Mouse (Mus musculus): ENCODE results near the gene Mink1. TPM values are rescaled to one million over a fixed set of nuclear protein-coding genes. Genes with fewer than 3 reads are reported as not detected.

Gene Mink1
- polyA plus RNA-seq, 1 experiment from 2014 or later: 10.6 TPM

GRCm38 (mm10) chr11:70644564-70645103, 82.0 kb downstream of the Mink1 start:
- peaks cover 44% of the 10 kb centered on the region for H3K36me3 ChIP-seq (ENCODE audit: poor library complexity, severe bottlenecking)
- H3K27me3 ChIP-seq: no peaks in the 10 kb centered on the region
- no peak overlapping the region for H3K9ac ChIP-seq
- no peak overlapping the region for H3K4me3 ChIP-seq
- no peaks in the 10 kb centered on the region for H3K9me3 ChIP-seq (replicated peaks)
- no peak overlapping the region for H3K4me2 ChIP-seq
- H3K4me1 ChIP-seq: peaks cover 36% of the 10 kb centered on the region
- WGBS: 97% methylated on average over 8 of the region's 8 CpGs
- no peak for ATAC-seq
- H3K27ac ChIP-seq: no peak overlapping the region

DNA sequence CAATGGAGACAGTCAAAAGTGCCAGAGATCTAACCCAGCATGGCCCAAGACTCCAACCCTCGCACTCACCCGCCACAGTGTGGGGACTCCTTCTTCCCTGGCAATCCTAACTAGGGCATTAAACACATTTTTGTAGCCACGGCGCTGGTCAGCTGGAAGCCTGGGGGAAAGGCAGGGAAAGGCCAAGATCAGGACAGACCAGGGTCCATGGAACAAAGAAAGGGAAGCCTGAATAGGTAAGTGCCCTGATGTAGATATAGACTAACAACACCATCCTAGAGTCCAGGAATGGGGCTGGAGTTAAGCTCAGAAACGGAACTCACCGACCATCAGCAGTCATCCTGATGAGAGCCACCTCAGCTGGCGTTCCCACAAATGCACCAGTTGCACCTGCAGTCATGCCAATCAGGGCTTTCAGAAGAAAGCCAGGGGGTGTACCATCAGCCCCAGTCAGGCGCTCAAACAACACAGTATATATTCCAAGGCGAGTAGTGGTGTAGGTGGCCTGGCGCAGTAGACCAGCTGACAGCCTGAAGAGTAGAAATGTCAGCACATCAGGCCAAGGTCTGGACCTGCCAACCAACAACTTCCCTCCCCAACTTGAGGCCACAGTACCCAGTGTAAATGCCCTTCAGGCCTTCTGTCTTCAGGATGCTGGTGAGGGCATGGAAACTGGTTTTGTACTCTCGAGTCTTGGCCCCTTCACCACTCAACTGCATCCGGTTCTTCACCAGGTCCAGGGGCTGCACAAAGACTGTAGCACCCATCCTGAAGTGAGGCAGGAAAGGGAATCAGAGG, 83.0 kb downstream of the Mink1 start:
- no peak for ATAC-seq
- H3K4me1 ChIP-seq: peaks cover 37% of the 10 kb centered on the region
- H3K4me3 ChIP-seq: peak overlapping the region; percentile 75
- H3K9me3 ChIP-seq (replicated peaks): no peaks in the 10 kb centered on the region
- peaks cover 54% of the 10 kb centered on the region for H3K36me3 ChIP-seq (ENCODE audit: poor library complexity, severe bottlenecking)
- H3K27ac ChIP-seq: no peak overlapping the region
- 95% methylated on average over 12 of the region's 12 CpGs for WGBS
- peak overlapping the region; percentile 88 for H3K4me2 ChIP-seq
- peak overlapping the region; percentile 90 for H3K9ac ChIP-seq
- H3K27me3 ChIP-seq: no peaks in the 10 kb centered on the region

GRCm38 (mm10) chr11:70646259-70646555, 83.5 kb downstream of the Mink1 start:
- peaks cover 59% of the 10 kb centered on the region for H3K36me3 ChIP-seq (ENCODE audit: poor library complexity, severe bottlenecking)
- H3K27me3 ChIP-seq: no peaks in the 10 kb centered on the region
- H3K4me3 ChIP-seq: peak overlapping the region; percentile 75
- H3K9me3 ChIP-seq (replicated peaks): no peaks in the 10 kb centered on the region
- 10% methylated on average over 3 of the region's 3 CpGs for WGBS
- H3K9ac ChIP-seq: peak overlapping the region; percentile 90
- no peak; the same call in 1 of the 2 replicates for ATAC-seq
- H3K27ac ChIP-seq: peak overlapping the region; percentile 92
- H3K4me2 ChIP-seq: peak overlapping the region; percentile 88
- H3K4me1 ChIP-seq: peaks cover 37% of the 10 kb centered on the region

- peak within 1 kb of the TSS; percentile 100 for H3K4me2 ChIP-seq
- peaks cover 42% of the 10 kb centered on the region for H3K4me1 ChIP-seq
- WGBS: under 1% methylated on average over 61 of the region's 63 CpGs
- peaks cover 67% of the 10 kb centered on the region for H3K36me3 ChIP-seq (ENCODE audit: poor library complexity, severe bottlenecking)
- H3K27ac ChIP-seq: peak within 1 kb of the TSS; percentile 92
- H3K9me3 ChIP-seq (replicated peaks): no peaks in the 10 kb centered on the region
- H3K27me3 ChIP-seq: no peaks in the 10 kb centered on the region
- H3K9ac ChIP-seq: peak within 1 kb of the TSS; percentile 90
- peak within 1 kb of the TSS; percentile 75 for H3K4me3 ChIP-seq
- ATAC-seq: peak; percentile 90
These were observed 84.3 kb downstream of the Mink1 start, which contains the start of the genes Rnf167 and Slc25a11 for GRCm38 (mm10) chr11:70646691-70647650. Rnf167 (plus strand) TSS chr11:70647235. Slc25a11 (minus strand) TSS chr11:70647479.

DNA sequence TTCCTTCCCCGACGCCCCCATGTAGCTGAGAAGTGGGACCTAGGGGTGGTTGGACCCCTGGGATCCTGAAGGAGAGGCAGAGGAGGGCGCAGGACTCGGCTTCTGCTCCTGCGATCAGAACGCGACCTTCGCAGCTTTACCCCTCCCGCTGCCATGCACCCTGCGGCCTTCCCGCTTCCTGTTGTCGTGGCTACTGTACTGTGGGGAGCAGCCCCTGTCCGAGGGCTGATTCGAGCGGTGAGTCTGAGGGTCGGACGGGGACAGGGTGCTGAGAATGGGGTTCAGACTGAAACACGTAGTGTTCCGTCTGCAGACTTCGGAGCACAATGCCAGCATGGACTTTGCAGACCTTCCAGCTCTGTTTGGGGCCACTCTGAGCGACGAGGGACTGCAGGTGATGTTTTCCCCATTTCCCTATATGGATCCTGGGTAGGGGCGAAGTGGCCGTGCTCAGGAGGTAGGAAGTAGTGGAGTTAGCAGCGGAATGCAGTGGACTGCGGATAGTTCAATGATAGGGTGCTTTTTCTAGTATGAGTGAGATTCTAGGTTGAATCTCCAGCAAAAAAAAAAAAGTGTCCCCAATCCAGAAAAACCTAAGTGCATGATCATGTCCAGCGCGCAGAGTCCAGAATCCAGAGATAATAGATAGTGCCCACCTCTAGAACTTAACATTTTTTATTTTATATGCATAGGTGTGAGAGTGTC, 85.2 kb downstream of the Mink1 start:
- peak overlapping the region; percentile 83 for H3K9ac ChIP-seq
- peaks cover 51% of the 10 kb centered on the region for H3K4me1 ChIP-seq
- H3K27me3 ChIP-seq: no peaks in the 10 kb centered on the region
- no peaks in the 10 kb centered on the region for H3K9me3 ChIP-seq (replicated peaks)
- peak overlapping the region; percentile 92 for H3K27ac ChIP-seq
- H3K36me3 ChIP-seq (ENCODE audit: poor library complexity, severe bottlenecking): peaks cover 71% of the 10 kb centered on the region
- 4% methylated on average over 28 of the region's 28 CpGs for WGBS
- peak overlapping the region; percentile 75 for H3K4me3 ChIP-seq
- peak; percentile 9; the same call in 1 of the 2 replicates for ATAC-seq
- H3K4me2 ChIP-seq: peak overlapping the region; percentile 100

DNA sequence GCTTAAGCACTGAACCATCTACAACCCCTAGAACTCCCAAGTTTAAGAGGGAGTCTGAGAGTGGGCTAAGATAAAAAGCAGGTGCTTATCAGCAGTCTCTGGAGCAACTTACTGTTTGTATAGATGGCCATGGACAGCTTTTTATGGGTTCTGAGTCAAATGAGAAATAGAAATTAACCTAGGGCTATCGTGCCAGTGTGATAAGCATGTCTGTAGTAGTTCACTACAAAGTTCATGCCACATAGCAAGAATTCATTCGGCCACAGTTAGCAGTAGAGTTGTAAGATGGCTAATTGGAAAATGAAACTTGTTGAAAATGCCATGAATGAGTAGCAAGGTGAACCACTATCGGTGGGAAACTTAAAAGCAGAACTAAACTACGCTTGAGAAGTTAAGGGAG, 85.8 kb downstream of the Mink1 start:
- 87% methylated on average over 4 of the region's 4 CpGs for WGBS
- H3K36me3 ChIP-seq (ENCODE audit: poor library complexity, severe bottlenecking): peaks cover 64% of the 10 kb centered on the region

DNA sequence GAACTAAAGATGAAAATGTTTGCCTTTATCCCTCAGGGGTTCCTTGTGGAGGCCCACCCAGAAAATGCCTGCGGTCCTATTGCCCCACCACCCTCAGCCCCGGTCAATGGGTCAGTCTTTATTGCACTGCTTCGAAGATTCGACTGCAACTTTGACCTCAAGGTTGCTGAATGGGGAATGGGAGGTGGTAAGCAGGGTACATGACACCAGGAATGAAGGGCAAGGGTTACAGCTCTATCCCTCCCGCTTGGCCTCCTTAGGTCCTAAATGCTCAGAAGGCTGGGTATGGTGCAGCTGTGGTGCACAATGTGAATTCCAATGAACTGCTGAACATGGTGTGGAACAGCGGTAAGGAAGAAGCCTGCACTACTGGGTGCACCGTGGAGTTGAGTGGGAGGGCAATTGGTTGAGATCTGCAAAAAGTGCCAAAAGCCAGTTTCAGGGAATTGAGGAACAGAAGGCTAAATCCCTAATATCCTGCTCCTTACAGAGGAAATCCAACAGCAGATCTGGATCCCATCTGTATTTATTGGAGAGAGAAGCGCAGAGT, 86.6 kb downstream of the Mink1 start:
- H3K4me1 ChIP-seq: peaks cover 57% of the 10 kb centered on the region
- peak overlapping the region; percentile 75; the same call in 1 of the 2 replicates for H3K4me3 ChIP-seq
- H3K27ac ChIP-seq: no peak overlapping the region
- H3K4me2 ChIP-seq: peak overlapping the region; percentile 100
- peaks cover 58% of the 10 kb centered on the region for H3K36me3 ChIP-seq (ENCODE audit: poor library complexity, severe bottlenecking)
- H3K27me3 ChIP-seq: no peaks in the 10 kb centered on the region
- ATAC-seq: no peak
- H3K9me3 ChIP-seq (replicated peaks): no peaks in the 10 kb centered on the region
- WGBS: 92% methylated on average over 8 of the region's 8 CpGs
- no peak overlapping the region for H3K9ac ChIP-seq

More for the DNA sequence above, 85.8 kb downstream of the Mink1 start:
- Histone ChIP-seq H3K4me2 (peak overlapping the region; percentile 100), H3K4me3 (peak overlapping the region; percentile 75), H3K27ac (no peak overlapping the region), H3K27me3 (no peaks in the 10 kb centered on the region), H3K9me3 (replicated peaks) (no peaks in the 10 kb centered on the region), H3K4me1 (peaks cover 57% of the 10 kb centered on the region), H3K9ac (peak overlapping the region; percentile 83)
- no peak for ATAC-seq

- Histone ChIP-seq H3K4me1 (peaks cover 56% of the 10 kb centered on the region), H3K9me3 (replicated peaks) (no peaks in the 10 kb centered on the region), H3K27ac (no peak overlapping the region), H3K9ac (no peak overlapping the region), H3K36me3 (ENCODE audit: poor library complexity, severe bottlenecking) (peaks cover 45% of the 10 kb centered on the region), H3K27me3 (no peaks in the 10 kb centered on the region), H3K4me3 (no peak overlapping the region), H3K4me2 (no peak overlapping the region)
- WGBS: 89% methylated on average over 12 of the region's 12 CpGs
- no peak for ATAC-seq
These were observed 87.9 kb downstream of the Mink1 start for GRCm38 (mm10) chr11:70650322-70651175.

DNA sequence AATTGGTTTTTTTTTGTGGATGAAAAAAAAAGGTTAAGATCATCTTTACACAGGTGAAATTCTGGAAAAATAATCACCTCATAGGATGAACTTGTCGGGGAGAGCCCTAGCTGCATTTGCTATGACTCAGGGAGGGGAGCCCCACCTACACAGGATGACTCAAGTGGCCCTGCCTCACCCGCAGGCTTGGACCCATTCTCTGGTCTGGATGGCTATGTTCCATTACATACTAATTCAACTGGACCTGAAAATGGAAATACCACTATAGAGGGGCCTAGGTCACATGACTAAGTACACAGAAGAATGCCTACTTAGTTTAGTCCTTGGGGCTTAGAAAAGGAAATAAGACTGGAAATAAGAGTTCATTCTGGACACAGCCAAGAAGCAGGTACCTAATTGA, 88.7 kb downstream of the Mink1 start:
- no peak overlapping the region for H3K9ac ChIP-seq
- no peak for ATAC-seq
- no peaks in the 10 kb centered on the region for H3K27me3 ChIP-seq
- H3K4me1 ChIP-seq: peaks cover 56% of the 10 kb centered on the region
- WGBS: 84% methylated on average over 2 of the region's 2 CpGs
- no peak overlapping the region for H3K4me2 ChIP-seq
- no peaks in the 10 kb centered on the region for H3K9me3 ChIP-seq (replicated peaks)
- peaks cover 44% of the 10 kb centered on the region for H3K36me3 ChIP-seq (ENCODE audit: poor library complexity, severe bottlenecking)
- no peak overlapping the region for H3K27ac ChIP-seq
- no peak overlapping the region for H3K4me3 ChIP-seq

- Histone ChIP-seq H3K36me3 (ENCODE audit: poor library complexity, severe bottlenecking) (peaks cover 44% of the 10 kb centered on the region), H3K9me3 (replicated peaks) (no peaks in the 10 kb centered on the region), H3K4me3 (peak overlapping the region; percentile 100), H3K4me2 (peak overlapping the region; percentile 93), H3K27ac (no peak overlapping the region; the same call in 1 of the 2 replicates), H3K4me1 (peaks cover 63% of the 10 kb centered on the region), H3K27me3 (no peaks in the 10 kb centered on the region), H3K9ac (peak overlapping the region; percentile 98)
- no peak for ATAC-seq
- 74% methylated on average over 12 of the region's 12 CpGs for WGBS
These were observed 89.6 kb downstream of the Mink1 start for GRCm38 (mm10) chr11:70652029-70652883.

Data from forebrain, embryonic 13.5 days (tissue).